Mouse (Mus musculus): ENCODE data around the gene Drc7. TPM values are rescaled to one million over a fixed set of nuclear protein-coding genes. Genes with fewer than 3 reads are reported as not detected.

Drc7 gene
- polyA plus RNA-seq, 1 experiment from 2014 or later, result 0.50 TPM

Other genes starting within 250 kb of the Drc7 start
- gene Ccl17, start 244.7 kb upstream of the Drc7 start, polyA plus RNA-seq (2015; fragmentation: Nextera tagmentation; extraction: Ambion mirVana), result not detected in 2 replicates
- gene Coq9, start 216.8 kb upstream of the Drc7 start, polyA plus RNA-seq (2015; fragmentation: Nextera tagmentation; extraction: Ambion mirVana), result 55.3 and 61.8 TPM in 2 replicates
- gene Ciapin1, start 216.7 kb upstream of the Drc7 start, polyA plus RNA-seq (2015; fragmentation: Nextera tagmentation; extraction: Ambion mirVana), result 37.5 TPM in 2 replicates
- 65.7 and 67.0 TPM in 2 replicates for gene Polr2c, start 197.7 kb upstream of the Drc7 start, polyA plus RNA-seq (2015; fragmentation: Nextera tagmentation; extraction: Ambion mirVana)
- gene Dok4, start 178.8 kb upstream of the Drc7 start, polyA plus RNA-seq (2015; fragmentation: Nextera tagmentation; extraction: Ambion mirVana), result 7.8 and 9.4 TPM in 2 replicates
- gene Ccdc102a, start 137.0 kb upstream of the Drc7 start, polyA plus RNA-seq (2015; fragmentation: Nextera tagmentation; extraction: Ambion mirVana), result 1.4 and 1.6 TPM in 2 replicates
- 0.37 and 0.39 TPM in 2 replicates for gene Adgrg5, start 131.4 kb upstream of the Drc7 start, polyA plus RNA-seq (2015; fragmentation: Nextera tagmentation; extraction: Ambion mirVana)
- gene Adgrg1, start 80.4 kb upstream of the Drc7 start, polyA plus RNA-seq (2015; fragmentation: Nextera tagmentation; extraction: Ambion mirVana), result 45.0 and 50.6 TPM in 2 replicates
- 8.3 and 9.1 TPM in 2 replicates for gene Adgrg3, start 37.4 kb upstream of the Drc7 start, polyA plus RNA-seq (2015; fragmentation: Nextera tagmentation; extraction: Ambion mirVana)
- gene Katnb1, start 26.1 kb downstream of the Drc7 start, polyA plus RNA-seq (2015; fragmentation: Nextera tagmentation; extraction: Ambion mirVana), result 8.2 and 9.6 TPM in 2 replicates
- 5.1 and 5.5 TPM in 2 replicates for gene Kifc3, start 147.7 kb downstream of the Drc7 start, polyA plus RNA-seq (2015; fragmentation: Nextera tagmentation; extraction: Ambion mirVana)

All from liver, embryonic 16.5 days (tissue).